Mouse (Mus musculus) bone marrow, adult 2 months (tissue): ENCODE results near the gene Atp9a.
"Not testable (repeated sequence)": the region's sequence is repeated elsewhere in the genome, so short reads cannot be mapped to it uniquely, and the experiment has no call there.

Experiments used
- CTCF ChIP-seq: fragments of 200-500 bp; IDR thresholded peaks from 2 replicates; pipeline ENCODE4 v1.5.1; 2011; ENCODE audit warnings: low read length, control low read depth; ENCODE audit not compliant: control insufficient read depth, insufficient read depth
- POLR2A ChIP-seq: fragments of 200-500 bp; IDR thresholded peaks from 2 replicates; pipeline ENCODE4 v1.6.1; 2011; ENCODE audit warnings: low read depth, mild to moderate bottlenecking, control low read depth, low read length, borderline replicate concordance; ENCODE audit not compliant: control insufficient read depth

GRCm38 (mm10) chr2:168744406-168744805 is 2.2 kb upstream of the Atp9a start:
- TF ChIP-seq POLR2A, CTCF: not testable (repeated sequence)
